Mouse (Mus musculus): ENCODE data around the gene H6pd.

DNA sequence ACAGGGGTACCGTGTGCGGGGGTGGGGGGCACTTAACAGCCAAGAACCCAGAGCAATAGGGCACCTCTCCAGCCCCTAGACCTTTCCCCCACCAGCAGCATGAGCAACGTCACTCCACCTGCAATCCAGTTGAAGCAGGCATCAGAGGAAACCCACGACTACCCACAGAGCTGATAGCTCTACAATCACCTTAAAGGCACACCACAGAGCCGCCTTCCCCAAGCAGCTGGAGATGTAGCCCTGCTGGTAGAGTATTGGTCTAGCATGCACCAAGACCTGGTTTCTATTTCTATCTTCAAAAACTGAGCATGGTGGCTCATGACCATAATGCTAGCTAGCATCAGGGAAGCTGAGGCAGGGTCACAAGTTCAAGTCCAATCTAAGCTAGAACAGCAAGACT, 61.4 kb downstream of the H6pd start:
- TF ChIP-seq POLR2A (IDR thresholded peaks at IDR 0.05; ENCODE audit: low read depth, low read length), result no peak
- TF ChIP-seq CTCF (IDR thresholded peaks at IDR 0.05; ENCODE audit: extremely low read depth, insufficient read length, insufficient replicate concordance, low read depth, low read length), result no peak
